Mouse (Mus musculus): ENCODE measurements around the gene Ezr.

DNA sequence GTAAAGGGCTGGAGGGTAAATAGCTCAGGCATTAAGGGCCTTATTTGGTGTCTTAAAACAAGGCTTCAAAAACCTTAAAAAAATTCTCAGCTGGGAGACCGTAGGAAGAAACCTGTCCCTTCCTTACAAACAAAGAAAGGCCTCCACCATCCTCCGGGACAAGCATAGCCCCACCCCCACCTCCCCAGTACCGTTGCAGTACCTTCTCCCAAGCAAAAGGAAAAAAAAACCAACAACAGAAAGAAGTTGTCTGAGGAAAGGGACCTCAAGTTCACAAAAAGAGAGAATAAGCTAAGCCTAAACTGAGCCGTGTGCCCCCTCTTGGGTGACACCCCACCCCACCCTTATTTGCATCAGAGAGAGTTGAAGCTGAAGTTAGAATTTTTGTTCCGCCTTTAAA is 6.0 kb downstream of the Ezr start:
- TF ChIP-seq SRF (IDR thresholded peaks at IDR 0.05; ENCODE audit: control insufficient read depth, insufficient read length, low read depth) (no peak), MYOD1 (IDR thresholded peaks at IDR 0.05; ENCODE audit: control insufficient read depth in 1 of 3, insufficient read length in 2 of 3, low read depth in 2 of 3) (no peak), MYOG (IDR thresholded peaks at IDR 0.05; ENCODE audit: control insufficient read depth in 1 of 3, insufficient read depth in 1 of 3, insufficient read length in 2 of 3, low read depth in 2 of 3) (no peak), POLR2A (IDR thresholded peaks at IDR 0.05; ENCODE audit: insufficient read length, low read depth) (no peak), TCF12 (IDR thresholded peaks at IDR 0.05; ENCODE audit: insufficient read depth, poor library complexity, severe bottlenecking) (no peak), USF1 (IDR thresholded peaks at IDR 0.05; ENCODE audit: low read depth) (no peak), E2F4 (IDR thresholded peaks at IDR 0.05; ENCODE audit: insufficient read depth) (no peak), MAX (IDR thresholded peaks at IDR 0.05; ENCODE audit: low read depth) (no peak), TCF3 (IDR thresholded peaks at IDR 0.05; ENCODE audit: insufficient read length, low read depth) (no peak)
